Mouse (Mus musculus) lung, postnatal 0 days (tissue): ENCODE results near the gene Olfr223.

Experiments used
- CTCF ChIP-seq: IDR thresholded peaks from 2 replicates; pipeline ENCODE4 v1.5.1; 2016; ENCODE audit warnings: antibody characterized with exemption, mild to moderate bottlenecking
- EP300 ChIP-seq: IDR thresholded peaks from 2 replicates; pipeline ENCODE4 v1.6.1; 2016; ENCODE audit warnings: antibody characterized with exemption, mild to moderate bottlenecking, control low read depth

GRCm38 (mm10) chr11:59593189-59593588, at the start of gene Olfr223:
- TF ChIP-seq CTCF (no peak), EP300 (no peak)
